Mouse (Mus musculus) B cell, adult 67 days (primary cell): ENCODE measurements around the gene Mfap3l. TPM values are rescaled to one million over a fixed set of nuclear protein-coding genes. Genes with fewer than 3 reads are reported as not detected.

Experiments used
- total RNA-seq, 2 experiments: library from RNA; stranded (reverse); gene quantifications; 4 replicates each; pipeline ENCODE4 v1.2.4; 2023

Mfap3l gene
- under 1 TPM in 1 of 2 experiments, not detected in 1; 0.29 TPM for total RNA-seq

DNA sequence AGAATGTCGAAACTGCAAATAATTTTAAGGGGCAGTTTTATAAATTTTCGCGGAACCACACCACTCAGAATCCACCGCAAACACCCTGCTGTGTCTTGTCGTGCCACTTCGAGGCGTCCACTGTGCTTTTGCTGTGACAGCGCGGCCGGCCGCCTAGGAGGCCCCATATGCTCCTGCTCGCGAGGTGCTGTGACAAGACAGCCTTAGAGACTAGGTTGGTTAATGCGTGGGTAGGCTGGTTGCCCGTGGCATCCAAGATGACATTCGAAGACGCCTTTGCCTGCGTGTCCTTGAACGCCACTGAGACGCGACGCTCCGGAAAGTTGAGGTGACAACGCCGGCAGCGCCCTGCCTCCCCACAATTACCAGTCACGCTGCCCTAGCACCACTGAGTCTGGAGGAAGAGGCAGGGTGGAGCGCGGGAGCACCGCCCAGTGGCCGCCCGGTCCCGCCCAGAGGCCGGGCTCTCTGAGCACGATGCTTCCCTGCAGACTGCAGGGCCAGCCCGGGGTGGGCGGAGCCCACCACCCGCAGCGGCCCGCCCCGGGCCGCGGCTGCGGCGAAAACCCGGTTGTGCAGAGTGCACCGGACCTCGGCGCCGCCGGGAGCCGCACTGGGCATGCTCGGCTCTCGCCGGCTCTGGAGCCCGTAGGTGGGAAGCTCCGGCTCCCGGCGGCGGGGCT is at the start of gene Mfap3l:
Gene Mfap3l, plus strand, starts transcription at position 578 of the 683 bp plus-strand sequence.

Other genes starting within 250 kb of the Mfap3l start
- gene Gm10283, start 129.6 kb upstream of the Mfap3l start, total RNA-seq = not detected
- not detected for gene Aadat, start 126.9 kb upstream of the Mfap3l start, total RNA-seq